Mouse (Mus musculus): ENCODE results near the gene Xlr5b. TPM values are rescaled to one million over a fixed set of nuclear protein-coding genes. Genes with fewer than 3 reads are reported as not detected.
"Not testable (repeated sequence)": the region's sequence is repeated elsewhere in the genome, so short reads cannot be mapped to it uniquely, and the experiment has no call there.

Xlr5b gene
- total RNA-seq (2015; ENCODE audit: low replicate concordance), result not detected in 2 replicates
- not detected in 2 replicates for total RNA-seq (2017; ENCODE audit: low replicate concordance)

DNA sequence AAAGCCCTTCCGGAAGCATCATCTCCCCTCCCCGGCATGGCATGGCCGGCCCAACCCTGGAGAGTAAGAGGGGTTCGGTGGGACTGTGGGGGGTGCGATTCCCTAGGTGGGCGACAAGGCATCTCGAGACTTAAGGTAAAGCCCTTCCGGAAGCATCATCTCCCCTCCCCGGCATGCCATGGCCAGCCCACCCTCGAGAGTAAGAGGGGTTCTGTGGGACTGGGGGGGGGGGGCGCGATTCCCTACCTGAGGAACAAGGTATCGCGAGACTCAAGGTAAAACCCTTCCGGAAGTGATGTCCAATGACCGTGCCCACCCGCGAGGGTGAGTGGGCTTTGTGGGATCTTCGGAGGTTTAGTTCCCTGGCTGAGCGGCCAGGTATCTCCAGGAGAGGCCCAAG lies at the start of gene Xlr5b:
Gene Xlr5b, plus strand, starts transcription at position 301 of the 400 bp plus-strand sequence.
- ATAC-seq (replicated peaks; ENCODE audit: low FRiP score, poor library complexity, severe bottlenecking), result not testable (repeated sequence)

GRCm38 (mm10) chrX:73116747-73117146 lies 31.8 kb upstream of the Xlr5b start, which contains the start of gene Gm14685:
Gene Gm14685, plus strand, starts transcription at chrX:73117047.
- ATAC-seq (replicated peaks; ENCODE audit: low FRiP score, poor library complexity, severe bottlenecking), result not testable (repeated sequence)

- not testable (repeated sequence) for ATAC-seq (replicated peaks; ENCODE audit: low FRiP score, poor library complexity, severe bottlenecking)
These were observed 25.5 kb upstream of the Xlr5b start for GRCm38 (mm10) chrX:73122859-73123829.

- ATAC-seq (replicated peaks; ENCODE audit: low FRiP score, poor library complexity, severe bottlenecking), result not testable (repeated sequence)
These were observed 5.4 kb upstream of the Xlr5b start for GRCm38 (mm10) chrX:73143218-73143618.

GRCm38 (mm10) chrX:73149350-73149749 lies 754 bp downstream of the Xlr5b start, which contains the start of gene DXBay18:
Gene DXBay18, minus strand, starts transcription at chrX:73149450.
- ATAC-seq (replicated peaks; ENCODE audit: low FRiP score, poor library complexity, severe bottlenecking), result not testable (repeated sequence)

- not testable (repeated sequence) for ATAC-seq (replicated peaks; ENCODE audit: low FRiP score, poor library complexity, severe bottlenecking)
These were observed 28.3 kb downstream of the Xlr5b start, which contains the start of gene Spin2d for GRCm38 (mm10) chrX:73176889-73177288. Gene Spin2d, minus strand, starts transcription at chrX:73176989.

DNA sequence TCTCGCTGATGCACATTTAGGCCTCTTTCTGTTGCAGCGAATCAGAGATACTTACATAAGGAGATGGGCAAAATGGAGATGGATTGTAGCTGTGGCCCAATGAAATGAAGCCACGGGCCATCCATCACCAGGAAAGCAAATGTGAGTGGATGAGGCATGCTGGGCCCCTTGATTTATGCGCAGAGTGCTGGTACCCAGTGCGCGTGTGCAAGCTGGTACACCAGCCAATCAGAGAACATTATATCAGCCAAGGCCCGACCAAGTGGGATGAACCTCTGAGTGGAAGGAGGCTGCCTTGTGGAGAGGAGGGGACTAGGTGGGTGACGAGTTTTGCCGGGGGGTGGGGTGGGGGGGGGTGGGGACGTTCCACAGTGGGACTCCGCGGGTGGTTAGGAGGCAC lies 43.3 kb downstream of the Xlr5b start, which contains the start of gene Xlr3b:
Gene Xlr3b, plus strand, starts transcription at position 274 of the 400 bp plus-strand sequence.
- ATAC-seq (replicated peaks; ENCODE audit: low FRiP score, poor library complexity, severe bottlenecking), result not testable (repeated sequence)

Other genes starting within 250 kb of the Xlr5b start
- gene Cetn2, start 230.4 kb upstream of the Xlr5b start, total RNA-seq (2015; ENCODE audit: low replicate concordance), result 11.9 and 15.6 TPM in 2 replicates
- 19.0 and 27.2 TPM in 2 replicates for gene Cetn2, start 230.4 kb upstream of the Xlr5b start, total RNA-seq (2017; ENCODE audit: low replicate concordance)
- 4.0 and 20.6 TPM in 2 replicates for gene Nsdhl, start 230.2 kb upstream of the Xlr5b start, total RNA-seq (2015; ENCODE audit: low replicate concordance)
- gene Nsdhl, start 230.2 kb upstream of the Xlr5b start, total RNA-seq (2017; ENCODE audit: low replicate concordance), result 4.0 and 4.8 TPM in 2 replicates
- not detected in 2 replicates for gene Zfp185, start 161.5 kb upstream of the Xlr5b start, total RNA-seq (2015; ENCODE audit: low replicate concordance)
- not detected in 2 replicates for gene Zfp185, start 161.5 kb upstream of the Xlr5b start, total RNA-seq (2017; ENCODE audit: low replicate concordance)
- gene Pnma5, start 111.7 kb upstream of the Xlr5b start, total RNA-seq (2015; ENCODE audit: low replicate concordance), result not detected in 2 replicates
- not detected in 2 replicates for gene Pnma5, start 111.7 kb upstream of the Xlr5b start, total RNA-seq (2017; ENCODE audit: low replicate concordance)
- not detected in 2 replicates for gene Pnma3, start 84.0 kb upstream of the Xlr5b start, total RNA-seq (2015; ENCODE audit: low replicate concordance)
- gene Pnma3, start 84.0 kb upstream of the Xlr5b start, total RNA-seq (2017; ENCODE audit: low replicate concordance), result not detected in 2 replicates
- gene Xlr4a, start 66.3 kb upstream of the Xlr5b start, total RNA-seq (2015; ENCODE audit: low replicate concordance), result 2.9 TPM in 1 of 2 replicates, not detected in the other
- gene Xlr4a, start 66.3 kb upstream of the Xlr5b start, total RNA-seq (2017; ENCODE audit: low replicate concordance), result 6.5 TPM in 1 of 2 replicates, not detected in the other
- not detected in 2 replicates for gene Xlr3a, start 51.7 kb upstream of the Xlr5b start, total RNA-seq (2015; ENCODE audit: low replicate concordance)
- gene Xlr3a, start 51.7 kb upstream of the Xlr5b start, total RNA-seq (2017; ENCODE audit: low replicate concordance), result 3.2 TPM in 1 of 2 replicates, not detected in the other
- gene Gm14685, start 31.7 kb upstream of the Xlr5b start, total RNA-seq (2015; ENCODE audit: low replicate concordance), result not detected in 2 replicates
- not detected in 2 replicates for gene Gm14685, start 31.7 kb upstream of the Xlr5b start, total RNA-seq (2017; ENCODE audit: low replicate concordance)
- gene DXBay18, start 654 bp downstream of the Xlr5b start, total RNA-seq (2015; ENCODE audit: low replicate concordance), result not detected in 2 replicates
- gene DXBay18, start 654 bp downstream of the Xlr5b start, total RNA-seq (2017; ENCODE audit: low replicate concordance), result not detected in 2 replicates
- not detected in 2 replicates for gene Spin2d, start 28.2 kb downstream of the Xlr5b start, total RNA-seq (2015; ENCODE audit: low replicate concordance)
- gene Spin2d, start 28.2 kb downstream of the Xlr5b start, total RNA-seq (2017; ENCODE audit: low replicate concordance), result not detected in 2 replicates
- 0.63 TPM in 1 of 2 replicates, not detected in the other for gene Xlr3b, start 43.4 kb downstream of the Xlr5b start, total RNA-seq (2015; ENCODE audit: low replicate concordance)
- not detected in 2 replicates for gene Xlr3b, start 43.4 kb downstream of the Xlr5b start, total RNA-seq (2017; ENCODE audit: low replicate concordance)
- 2.1 and 6.9 TPM in 2 replicates for gene Xlr4b, start 65.5 kb downstream of the Xlr5b start, total RNA-seq (2015; ENCODE audit: low replicate concordance)
- gene Xlr4b, start 65.5 kb downstream of the Xlr5b start, total RNA-seq (2017; ENCODE audit: low replicate concordance), result 0.77 and 2.2 TPM in 2 replicates
- 2.5 TPM in 1 of 2 replicates, not detected in the other for gene F8a, start 79.5 kb downstream of the Xlr5b start, total RNA-seq (2015; ENCODE audit: low replicate concordance)
- 0.42 and 0.51 TPM in 2 replicates for gene F8a, start 79.5 kb downstream of the Xlr5b start, total RNA-seq (2017; ENCODE audit: low replicate concordance)
- not detected in 2 replicates for gene Xlr4c, start 94.3 kb downstream of the Xlr5b start, total RNA-seq (2015; ENCODE audit: low replicate concordance)
- gene Xlr4c, start 94.3 kb downstream of the Xlr5b start, total RNA-seq (2017; ENCODE audit: low replicate concordance), result 0.94 and 2.9 TPM in 2 replicates
- not detected in 2 replicates for gene Xlr3c, start 116.6 kb downstream of the Xlr5b start, total RNA-seq (2015; ENCODE audit: low replicate concordance)
- not detected in 2 replicates for gene Xlr3c, start 116.6 kb downstream of the Xlr5b start, total RNA-seq (2017; ENCODE audit: low replicate concordance)
- gene Xlr5a, start 144.2 kb downstream of the Xlr5b start, total RNA-seq (2015; ENCODE audit: low replicate concordance), result not detected in 2 replicates
- gene Xlr5a, start 144.2 kb downstream of the Xlr5b start, total RNA-seq (2017; ENCODE audit: low replicate concordance), result not detected in 2 replicates
- gene Xlr5c, start 144.2 kb downstream of the Xlr5b start, total RNA-seq (2015; ENCODE audit: low replicate concordance), result not detected in 2 replicates
- not detected in 2 replicates for gene Xlr5c, start 144.2 kb downstream of the Xlr5b start, total RNA-seq (2017; ENCODE audit: low replicate concordance)
- not detected in 2 replicates for gene Gm45015, start 188.0 kb downstream of the Xlr5b start, total RNA-seq (2015; ENCODE audit: low replicate concordance)
- not detected in 2 replicates for gene Gm45015, start 188.0 kb downstream of the Xlr5b start, total RNA-seq (2017; ENCODE audit: low replicate concordance)
- 1.3 and 6.1 TPM in 2 replicates for gene Zfp275, start 193.8 kb downstream of the Xlr5b start, total RNA-seq (2015; ENCODE audit: low replicate concordance)
- gene Zfp275, start 193.8 kb downstream of the Xlr5b start, total RNA-seq (2017; ENCODE audit: low replicate concordance), result 0.84 and 1.3 TPM in 2 replicates
- not detected in 2 replicates for gene Gm18336, start 249.9 kb downstream of the Xlr5b start, total RNA-seq (2015; ENCODE audit: low replicate concordance)
- gene Gm18336, start 249.9 kb downstream of the Xlr5b start, total RNA-seq (2017; ENCODE audit: low replicate concordance), result not detected in 2 replicates

Measured in erythroblast, adult 5-6 weeks (primary cell).